Mouse (Mus musculus) ovary, adult 18-20 months (tissue): ENCODE data around the gene Cygb.
"Not testable (repeated sequence)": the region's sequence is repeated elsewhere in the genome, so short reads cannot be mapped to it uniquely, and the experiment has no call there.

Experiments
- DNase-seq: peaks from one replicate; pipeline ENCODE4 v3.0.0; 2022; ENCODE audit warnings: low spot score, mixed read lengths

The Cygb gene

GRCm38 (mm10) chr11:116615735-116616437 is 38.2 kb downstream of the Cygb start:
- peak; percentile 59 for DNase-seq

GRCm38 (mm10) chr11:116613234-116613633 is 40.9 kb downstream of the Cygb start:
- no peak for DNase-seq

GRCm38 (mm10) chr11:116612554-116612953 is 41.6 kb downstream of the Cygb start:
- DNase-seq, result no peak

- no peak for DNase-seq
These were observed 42.2 kb downstream of the Cygb start for GRCm38 (mm10) chr11:116611883-116612282.

GRCm38 (mm10) chr11:116611168-116611567 is 42.9 kb downstream of the Cygb start:
- not testable (repeated sequence) for DNase-seq

GRCm38 (mm10) chr11:116609965-116610630 is 44.0 kb downstream of the Cygb start:
- DNase-seq, result no peak

- DNase-seq, result no peak
These were observed 46.4 kb downstream of the Cygb start for GRCm38 (mm10) chr11:116607717-116608116.

GRCm38 (mm10) chr11:116604097-116604496 is 50.0 kb downstream of the Cygb start:
- DNase-seq, result peak; percentile 43

GRCm38 (mm10) chr11:116603339-116603738 is 50.8 kb downstream of the Cygb start:
- DNase-seq, result no peak

- no peak for DNase-seq
These were observed 52.1 kb downstream of the Cygb start for GRCm38 (mm10) chr11:116602043-116602442.

- no peak for DNase-seq
These were observed 52.9 kb downstream of the Cygb start for GRCm38 (mm10) chr11:116601166-116601565.

GRCm38 (mm10) chr11:116599230-116599629 is 54.9 kb downstream of the Cygb start:
- no peak for DNase-seq

- no peak for DNase-seq
These were observed 55.9 kb downstream of the Cygb start for GRCm38 (mm10) chr11:116598193-116598592.

- DNase-seq, result no peak
These were observed 57.3 kb downstream of the Cygb start for GRCm38 (mm10) chr11:116596766-116597165.
